Mouse (Mus musculus): ENCODE data around the gene Dcun1d2.

GRCm38 (mm10) chr8:13208627-13209355 is 79.1 kb downstream of the Dcun1d2 start:
- TF ChIP-seq CTCF (IDR thresholded peaks at IDR 0.05; ENCODE audit: low read depth, low read length), result peak; percentile 44; the same call in 1 of the 2 replicates
- no peak for TF ChIP-seq POLR2A (IDR thresholded peaks at IDR 0.05; ENCODE audit: extremely low read depth, insufficient read depth, low read length)
